Mouse (Mus musculus): ENCODE results near the gene Gsk3a.

DNA sequence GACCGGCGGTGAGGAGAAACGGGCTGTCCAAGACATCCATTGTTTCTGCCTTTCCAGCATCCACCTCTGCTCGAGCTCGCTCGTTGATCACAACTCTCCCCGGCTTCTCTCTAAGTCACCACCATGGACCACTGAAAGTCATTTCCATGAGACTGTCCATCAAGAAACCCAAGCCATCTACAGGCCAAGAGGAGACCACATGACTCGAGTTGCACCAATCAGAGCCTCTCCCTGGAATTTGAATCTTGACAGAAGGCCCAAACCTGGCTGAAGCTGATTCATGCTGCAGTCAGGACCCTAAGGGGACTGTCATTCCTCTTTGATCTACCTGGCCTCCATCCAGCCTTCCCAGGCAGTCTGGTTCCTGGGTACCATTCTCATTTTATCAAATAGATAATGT lies 45.5 kb downstream of the Gsk3a start:
- TF ChIP-seq CTCF (IDR thresholded peaks at IDR 0.05; ENCODE audit: low read depth), result no peak
- TF ChIP-seq EP300 (IDR thresholded peaks at IDR 0.05; ENCODE audit: low read depth), result no peak
